Mouse (Mus musculus): Measurements from ENCODE around the gene Slc12a7.

- no peak for TF ChIP-seq CTCF (IDR thresholded peaks at IDR 0.05; ENCODE audit: extremely low read depth, insufficient read depth, low read length)
- TF ChIP-seq POLR2A (IDR thresholded peaks at IDR 0.05; ENCODE audit: extremely low read depth, insufficient read depth, low read length): no peak
Observed at GRCm38 (mm10) chr13:73833809-73834208, 100.9 kb downstream of the Slc12a7 start.
